Mouse (Mus musculus) R1 (cell line): ENCODE data around the gene Edem2.
A peak's percentile ranks its signal among the peaks of the same experiment; 100 is the strongest.

Experiments used
- DNase-seq: peaks from one replicate; pipeline ENCODE4 v3.0.0-alpha.2; 2018; ENCODE audit warnings: low read depth, low spot score

The Edem2 gene

GRCm38 (mm10) chr2:155729158-155729645 is at the start of gene Edem2:
TSS of gene Edem2 (minus strand) at chr2:155729475.
- DNase-seq: peak; percentile 95

- no peak for DNase-seq
Observed at GRCm38 (mm10) chr2:155779066-155779465, 49.8 kb upstream of the Edem2 start.

GRCm38 (mm10) chr2:155778004-155778403 is 48.7 kb upstream of the Edem2 start:
- no peak for DNase-seq

GRCm38 (mm10) chr2:155777688-155777985 is 48.4 kb upstream of the Edem2 start:
- DNase-seq: no peak

- no peak for DNase-seq
Observed at GRCm38 (mm10) chr2:155776824-155777687, 47.8 kb upstream of the Edem2 start.

- DNase-seq: peak; percentile 59
Observed at GRCm38 (mm10) chr2:155775685-155776263, 46.5 kb upstream of the Edem2 start.

GRCm38 (mm10) chr2:155774927-155775684 is 45.8 kb upstream of the Edem2 start, which contains the start of gene Mmp24:
TSS of gene Mmp24 (plus strand) at chr2:155775342.
- DNase-seq: peak; percentile 32

- DNase-seq: no peak
Observed at GRCm38 (mm10) chr2:155774261-155774926, 45.1 kb upstream of the Edem2 start.

- DNase-seq: no peak
Observed at GRCm38 (mm10) chr2:155773664-155774063, 44.4 kb upstream of the Edem2 start.

GRCm38 (mm10) chr2:155764679-155765418 is 35.6 kb upstream of the Edem2 start:
- DNase-seq: peak; percentile 73

- DNase-seq: peak; percentile 59
Observed at GRCm38 (mm10) chr2:155756855-155757566, 27.7 kb upstream of the Edem2 start.

- peak; percentile 83 for DNase-seq
Observed at GRCm38 (mm10) chr2:155755746-155756145, 26.5 kb upstream of the Edem2 start.

GRCm38 (mm10) chr2:155751014-155751786 is 21.9 kb upstream of the Edem2 start, which contains the start of gene Procr:
TSS of gene Procr (plus strand) at chr2:155751117.
- DNase-seq: peak; percentile 76

- DNase-seq: no peak
Observed at GRCm38 (mm10) chr2:155749394-155749793, 20.1 kb upstream of the Edem2 start.

- no peak for DNase-seq
Observed at GRCm38 (mm10) chr2:155745487-155745886, 16.2 kb upstream of the Edem2 start.

- DNase-seq: peak; percentile 32
Observed at GRCm38 (mm10) chr2:155743351-155743750, 14.1 kb upstream of the Edem2 start.

- no peak for DNase-seq
Observed at GRCm38 (mm10) chr2:155742931-155743337, 13.7 kb upstream of the Edem2 start.

- no peak for DNase-seq
Observed at GRCm38 (mm10) chr2:155742211-155742610, 12.9 kb upstream of the Edem2 start.

GRCm38 (mm10) chr2:155737803-155738202 is 8.5 kb upstream of the Edem2 start:
- DNase-seq: peak; percentile 84
